Mouse (Mus musculus): ENCODE measurements around the gene Sirpa. TPM values are rescaled to one million over a fixed set of nuclear protein-coding genes. Genes with fewer than 3 reads are reported as not detected.

Gene Sirpa
- polyA plus RNA-seq, 1 experiment, result 3.1 TPM

- TF ChIP-seq CTCF (IDR thresholded peaks at IDR 0.05; ENCODE audit: control insufficient read depth, insufficient read depth, insufficient replicate concordance, low read depth, low read length) (no peak), POLR2A (IDR thresholded peaks at IDR 0.05; ENCODE audit: control insufficient read depth, low read depth, low read length) (no peak)
- H3K4me1 ChIP-seq (ENCODE audit: control insufficient read depth, insufficient read depth, low read length), result no peaks in the 10 kb centered on the region
- no peaks in the 10 kb centered on the region for H3K36me3 ChIP-seq (ENCODE audit: control insufficient read depth, insufficient read depth, low read length)
- H3K27me3 ChIP-seq (ENCODE audit: control insufficient read depth, insufficient read depth, low read length), result no peaks in the 10 kb centered on the region
- no peak overlapping the region for H3K27ac ChIP-seq (ENCODE audit: control insufficient read depth, insufficient read depth, low read depth, low read length)
- no peak overlapping the region for H3K4me3 ChIP-seq (ENCODE audit: control insufficient read depth, low read depth, low read length)
Measured at GRCm38 (mm10) chr2:129601059-129601650, 8.5 kb downstream of the Sirpa start.

- no peak overlapping the region for H3K27ac ChIP-seq (ENCODE audit: control insufficient read depth, insufficient read depth, low read depth, low read length)
- H3K27me3 ChIP-seq (ENCODE audit: control insufficient read depth, insufficient read depth, low read length), result no peaks in the 10 kb centered on the region
- no peaks in the 10 kb centered on the region for H3K36me3 ChIP-seq (ENCODE audit: control insufficient read depth, insufficient read depth, low read length)
- H3K4me3 ChIP-seq (ENCODE audit: control insufficient read depth, low read depth, low read length), result no peak overlapping the region
- no peaks in the 10 kb centered on the region for H3K4me1 ChIP-seq (ENCODE audit: control insufficient read depth, insufficient read depth, low read length)
- no peak for TF ChIP-seq POLR2A (IDR thresholded peaks at IDR 0.05; ENCODE audit: control insufficient read depth, low read depth, low read length)
- TF ChIP-seq CTCF (IDR thresholded peaks at IDR 0.05; ENCODE audit: control insufficient read depth, insufficient read depth, insufficient replicate concordance, low read depth, low read length), result no peak
Measured at GRCm38 (mm10) chr2:129601894-129602663, 9.4 kb downstream of the Sirpa start.

GRCm38 (mm10) chr2:129602856-129603255 is 10.2 kb downstream of the Sirpa start:
- H3K36me3 ChIP-seq (ENCODE audit: control insufficient read depth, insufficient read depth, low read length), result no peaks in the 10 kb centered on the region
- H3K4me1 ChIP-seq (ENCODE audit: control insufficient read depth, insufficient read depth, low read length), result no peaks in the 10 kb centered on the region
- H3K27ac ChIP-seq (ENCODE audit: control insufficient read depth, insufficient read depth, low read depth, low read length), result no peak overlapping the region
- H3K27me3 ChIP-seq (ENCODE audit: control insufficient read depth, insufficient read depth, low read length), result no peaks in the 10 kb centered on the region
- TF ChIP-seq POLR2A (IDR thresholded peaks at IDR 0.05; ENCODE audit: control insufficient read depth, low read depth, low read length) (no peak), CTCF (IDR thresholded peaks at IDR 0.05; ENCODE audit: control insufficient read depth, insufficient read depth, insufficient replicate concordance, low read depth, low read length) (no peak)
- H3K4me3 ChIP-seq (ENCODE audit: control insufficient read depth, low read depth, low read length), result no peak overlapping the region

- no peak for TF ChIP-seq CTCF (IDR thresholded peaks at IDR 0.05; ENCODE audit: control insufficient read depth, insufficient read depth, insufficient replicate concordance, low read depth, low read length)
- no peak for TF ChIP-seq POLR2A (IDR thresholded peaks at IDR 0.05; ENCODE audit: control insufficient read depth, low read depth, low read length)
- Histone ChIP-seq H3K27me3 (ENCODE audit: control insufficient read depth, insufficient read depth, low read length) (no peaks in the 10 kb centered on the region), H3K4me1 (ENCODE audit: control insufficient read depth, insufficient read depth, low read length) (no peaks in the 10 kb centered on the region), H3K4me3 (ENCODE audit: control insufficient read depth, low read depth, low read length) (no peak overlapping the region), H3K27ac (ENCODE audit: control insufficient read depth, insufficient read depth, low read depth, low read length) (no peak overlapping the region), H3K36me3 (ENCODE audit: control insufficient read depth, insufficient read depth, low read length) (no peaks in the 10 kb centered on the region)
Measured at GRCm38 (mm10) chr2:129603536-129603935, 10.9 kb downstream of the Sirpa start.

GRCm38 (mm10) chr2:129604032-129604431 is 11.4 kb downstream of the Sirpa start:
- Histone ChIP-seq H3K36me3 (ENCODE audit: control insufficient read depth, insufficient read depth, low read length) (no peaks in the 10 kb centered on the region), H3K4me1 (ENCODE audit: control insufficient read depth, insufficient read depth, low read length) (no peaks in the 10 kb centered on the region), H3K27ac (ENCODE audit: control insufficient read depth, insufficient read depth, low read depth, low read length) (no peak overlapping the region), H3K4me3 (ENCODE audit: control insufficient read depth, low read depth, low read length) (no peak overlapping the region), H3K27me3 (ENCODE audit: control insufficient read depth, insufficient read depth, low read length) (no peaks in the 10 kb centered on the region)
- TF ChIP-seq CTCF (IDR thresholded peaks at IDR 0.05; ENCODE audit: control insufficient read depth, insufficient read depth, insufficient replicate concordance, low read depth, low read length) (no peak), POLR2A (IDR thresholded peaks at IDR 0.05; ENCODE audit: control insufficient read depth, low read depth, low read length) (no peak)

- H3K4me3 ChIP-seq (ENCODE audit: control insufficient read depth, low read depth, low read length), result no peak overlapping the region
- TF ChIP-seq CTCF (IDR thresholded peaks at IDR 0.05; ENCODE audit: control insufficient read depth, insufficient read depth, insufficient replicate concordance, low read depth, low read length), result no peak
- no peak for TF ChIP-seq POLR2A (IDR thresholded peaks at IDR 0.05; ENCODE audit: control insufficient read depth, low read depth, low read length)
Measured at GRCm38 (mm10) chr2:129605816-129606215, 13.2 kb downstream of the Sirpa start.

GRCm38 (mm10) chr2:129606269-129606668 is 13.6 kb downstream of the Sirpa start:
- Histone ChIP-seq H3K27me3 (ENCODE audit: control insufficient read depth, insufficient read depth, low read length) (no peaks in the 10 kb centered on the region), H3K27ac (ENCODE audit: control insufficient read depth, insufficient read depth, low read depth, low read length) (no peak overlapping the region), H3K4me3 (ENCODE audit: control insufficient read depth, low read depth, low read length) (no peak overlapping the region), H3K36me3 (ENCODE audit: control insufficient read depth, insufficient read depth, low read length) (no peaks in the 10 kb centered on the region), H3K4me1 (ENCODE audit: control insufficient read depth, insufficient read depth, low read length) (no peaks in the 10 kb centered on the region)
- TF ChIP-seq CTCF (IDR thresholded peaks at IDR 0.05; ENCODE audit: control insufficient read depth, insufficient read depth, insufficient replicate concordance, low read depth, low read length) (no peak), POLR2A (IDR thresholded peaks at IDR 0.05; ENCODE audit: control insufficient read depth, low read depth, low read length) (no peak)

More at GRCm38 (mm10) chr2:129605816-129606215, 13.2 kb downstream of the Sirpa start:
- Histone ChIP-seq H3K27me3 (ENCODE audit: control insufficient read depth, insufficient read depth, low read length) (no peaks in the 10 kb centered on the region), H3K27ac (ENCODE audit: control insufficient read depth, insufficient read depth, low read depth, low read length) (no peak overlapping the region), H3K4me1 (ENCODE audit: control insufficient read depth, insufficient read depth, low read length) (no peaks in the 10 kb centered on the region), H3K36me3 (ENCODE audit: control insufficient read depth, insufficient read depth, low read length) (no peaks in the 10 kb centered on the region)
